In the genomic region with DNA sequence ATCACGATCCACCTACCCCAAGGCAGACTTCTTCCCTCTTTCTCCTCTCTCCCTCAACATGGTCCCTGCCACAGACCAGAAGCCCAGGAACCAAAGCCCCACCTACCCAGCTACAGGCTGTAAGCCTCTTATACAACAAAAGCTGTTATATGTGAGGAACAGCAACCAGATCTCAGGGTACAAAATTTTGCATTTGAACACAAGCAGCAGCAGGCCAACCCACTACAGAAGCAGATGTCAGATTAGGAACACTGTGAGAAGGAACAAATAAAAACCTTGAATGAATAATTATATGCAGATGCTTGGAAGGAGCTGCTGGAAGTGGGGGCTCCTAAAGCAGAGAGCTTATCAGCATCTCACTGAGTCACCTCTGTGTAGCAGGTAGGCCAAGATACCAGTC, we compare ENCODE assay signal across 24 mouse cellular contexts.
DNase-seq lines count a peak whose midpoint lies in the region; TF ChIP-seq lines count a peak whose summit lies in the region.
"Had no signal": no experiment of that assay in that cellular context is flagged by ENCODE, and none has a peak within 500 bp of the region (broad histone marks: within the 10 kb centered on the region; RNA-seq: fewer than 3 reads in every experiment).

No protein-coding gene starts in this region.

- no peaks in the 10 kb centered on the region for H3K27me3 ChIP-seq in midbrain, embryonic 10.5 days (ENCODE audit: low read depth, poor library complexity, severe bottlenecking)
- H3K27me3 ChIP-seq: embryonic facial prominence, embryonic 13.5 days; embryonic facial prominence, embryonic 15.5 days; forebrain, embryonic 12.5 days had no signal

- peak; percentile 15 for DNase-seq in layer of hippocampus, adult 11-12 months (ENCODE audit: low spot score)
- DNase-seq in layer of hippocampus, adult 9-10 months (ENCODE audit: low spot score) = no peak
- DNase-seq in layer of hippocampus, adult 8-10 months (ENCODE audit: low spot score in 2 of 2) = peak; percentile 15 to 18
- DNase-seq in layer of hippocampus, postnatal 25 days (ENCODE audit: extremely low spot score in 1 of 2, low spot score in 1 of 2) = no peak
- DNase-seq in layer of hippocampus, adult 9-11 months = peak; percentile 55
- no peak for DNase-seq in frontal cortex, postnatal 10 days (ENCODE audit: low spot score in 2 of 2)
- no peak for DNase-seq in midbrain, embryonic 10.5 days (ENCODE audit: low spot score)
- DNase-seq: adrenal gland, adult 2 months; adrenal gland, postnatal 10 days; adrenal gland, postnatal 25 days; B cell, adult 2 months; cerebellum, adult 11 months; cerebellum, adult 18-20 months; cerebellum, adult 8-10 months; cerebellum, adult 9-11 months; cerebellum, postnatal 14 days; cerebellum, postnatal 36 days; embryo, embryonic 11 days had no signal

- no peaks in the 10 kb centered on the region; the same call in 1 of the 2 replicates for H3K4me1 ChIP-seq in olfactory bulb, adult 2 months (ENCODE audit: control insufficient read depth, insufficient read depth, low read length)
- H3K4me1 ChIP-seq in midbrain, embryonic 10.5 days = peaks cover 5% of the 10 kb centered on the region; the same call in 1 of the 2 replicates
- H3K4me1 ChIP-seq: embryonic facial prominence, embryonic 13.5 days; embryonic facial prominence, embryonic 15.5 days; forebrain, embryonic 10.5 days had no signal

- H3K9me3 ChIP-seq in midbrain, embryonic 10.5 days (replicated peaks) = no peaks in the 10 kb centered on the region; the same call in 1 of the 2 replicates
- H3K9me3 ChIP-seq: embryonic facial prominence, embryonic 13.5 days; embryonic facial prominence, embryonic 15.5 days; forebrain, embryonic 10.5 days; forebrain, embryonic 12.5 days had no signal

- H3K27ac ChIP-seq in olfactory bulb, adult 2 months (ENCODE audit: insufficient read depth, low read depth, low read length) = 0 out of 2 replicates have a peak overlapping the region, but pooled peaks have one; percentile 8
- H3K27ac ChIP-seq in midbrain, embryonic 10.5 days (replicated peaks) = no peak overlapping the region
- H3K27ac ChIP-seq: embryonic facial prominence, embryonic 13.5 days; embryonic facial prominence, embryonic 15.5 days; forebrain, embryonic 10.5 days; forebrain, embryonic 12.5 days had no signal

- TF ChIP-seq POLR2A in olfactory bulb, adult 2 months (IDR thresholded peaks at IDR 0.05; ENCODE audit: insufficient read depth, low read depth, low read length) = no peak

- no peaks in the 10 kb centered on the region for H3K36me3 ChIP-seq in midbrain, embryonic 10.5 days
- H3K36me3 ChIP-seq: embryonic facial prominence, embryonic 13.5 days; embryonic facial prominence, embryonic 15.5 days; forebrain, embryonic 10.5 days; forebrain, embryonic 12.5 days had no signal

- WGBS in olfactory bulb, adult 2 months = 96% methylated on average over 1 of the region's 1 CpGs
- WGBS in midbrain, embryonic 10.5 days = 71% methylated on average over 1 of the region's 1 CpGs

- no peak for TF ChIP-seq CTCF in olfactory bulb, adult 2 months (IDR thresholded peaks at IDR 0.05; ENCODE audit: insufficient read depth, low read depth, low read length)

- H3K4me3 ChIP-seq in olfactory bulb, adult 2 months (ENCODE audit: insufficient read depth, low read depth, low read length) = no peak overlapping the region
- no peak overlapping the region for H3K4me3 ChIP-seq in midbrain, embryonic 10.5 days
- H3K4me3 ChIP-seq: embryonic facial prominence, embryonic 13.5 days; embryonic facial prominence, embryonic 15.5 days; erythroblast, embryonic 14.5 days; forebrain, embryonic 10.5 days; forebrain, embryonic 12.5 days had no signal

Comparison
In these comparisons a context has a peak if more than half of its experiments do, and no peak if none do; other contexts are left out.
1. DNase-seq: peak in layer of hippocampus, adult 11-12 months (single experiment), layer of hippocampus, adult 8-10 months (2 of 2) and layer of hippocampus, adult 9-11 months (single experiment); none in layer of hippocampus, adult 9-10 months (single experiment), layer of hippocampus, postnatal 25 days (0 of 2), frontal cortex, postnatal 10 days (0 of 2) and midbrain, embryonic 10.5 days (single experiment).